Mouse (Mus musculus) forelimb bud, embryonic 11.5 days (tissue): ENCODE measurements around the gene Maml2.
A peak's percentile ranks its signal among the peaks of the same experiment; 100 is the strongest.

Experiments used
- DNase-seq: peaks from one replicate; pipeline ENCODE4 v3.0.0-alpha.2; 2012; ENCODE audit warnings: low read depth, low spot score

The Maml2 gene

GRCm38 (mm10) chr9:13533076-13533707 is 235.4 kb downstream of the Maml2 start:
- no peak for DNase-seq

- no peak for DNase-seq
These were observed 238.0 kb downstream of the Maml2 start for GRCm38 (mm10) chr9:13535803-13536202.

GRCm38 (mm10) chr9:13536419-13537261 is 238.9 kb downstream of the Maml2 start:
- peak; percentile 64 for DNase-seq

GRCm38 (mm10) chr9:13538200-13538599 is 240.4 kb downstream of the Maml2 start:
- no peak for DNase-seq

GRCm38 (mm10) chr9:13539535-13539934 is 241.8 kb downstream of the Maml2 start:
- peak; percentile 36 for DNase-seq

GRCm38 (mm10) chr9:13540227-13540626 is 242.5 kb downstream of the Maml2 start:
- no peak for DNase-seq

GRCm38 (mm10) chr9:13540781-13541180 is 243.0 kb downstream of the Maml2 start:
- no peak for DNase-seq

- no peak for DNase-seq
These were observed 245.4 kb downstream of the Maml2 start for GRCm38 (mm10) chr9:13543167-13543566.

- DNase-seq = no peak
These were observed 246.4 kb downstream of the Maml2 start for GRCm38 (mm10) chr9:13544133-13544532.

- DNase-seq = no peak
These were observed 248.0 kb downstream of the Maml2 start for GRCm38 (mm10) chr9:13545726-13546125.

- DNase-seq = no peak
These were observed 252.2 kb downstream of the Maml2 start for GRCm38 (mm10) chr9:13549911-13550310.

- no peak for DNase-seq
These were observed 254.8 kb downstream of the Maml2 start for GRCm38 (mm10) chr9:13552380-13553052.

GRCm38 (mm10) chr9:13554773-13555172 is 257.0 kb downstream of the Maml2 start:
- no peak for DNase-seq

GRCm38 (mm10) chr9:13555973-13556481 is 258.3 kb downstream of the Maml2 start:
- no peak for DNase-seq

GRCm38 (mm10) chr9:13556696-13557095 is 258.9 kb downstream of the Maml2 start:
- DNase-seq = no peak

GRCm38 (mm10) chr9:13558811-13559372 is 261.1 kb downstream of the Maml2 start:
- DNase-seq = no peak

GRCm38 (mm10) chr9:13560651-13561050 is 262.9 kb downstream of the Maml2 start:
- DNase-seq = peak; percentile 29

- DNase-seq = no peak
These were observed 263.6 kb downstream of the Maml2 start for GRCm38 (mm10) chr9:13561335-13561734.

GRCm38 (mm10) chr9:13563475-13564414 is 266.0 kb downstream of the Maml2 start:
- no peak for DNase-seq

- DNase-seq = no peak
These were observed 267.7 kb downstream of the Maml2 start for GRCm38 (mm10) chr9:13565343-13566019.
